ENCODE assay signal across 9 mouse cellular contexts in genomic region chr5:123661602-123662001, GRCm38 (mm10). TPM values are rescaled to one million over a fixed set of nuclear protein-coding genes. Genes with fewer than 3 reads are reported as not detected.
DNase-seq lines count a peak whose midpoint lies in the region; ATAC-seq and TF ChIP-seq lines count a peak whose summit lies in the region.
"Had no signal": no experiment of that assay in that cellular context is flagged by ENCODE, and none has a peak within 500 bp of the region (broad histone marks: within the 10 kb centered on the region; RNA-seq: fewer than 3 reads in every experiment).

No protein-coding gene starts in this region.

- H3K27me3 ChIP-seq in forebrain, embryonic 10.5 days (ENCODE audit: poor library complexity, severe bottlenecking) = no peaks in the 10 kb centered on the region
- H3K27me3 ChIP-seq in forebrain, embryonic 11.5 days (ENCODE audit: control insufficient read depth, insufficient read depth, low read length) = no peaks in the 10 kb centered on the region
- H3K27me3 ChIP-seq in lung, embryonic 14.5 days (ENCODE audit: insufficient read depth, low read length) = no peaks in the 10 kb centered on the region
- H3K27me3 ChIP-seq: limb, embryonic 15.5 days had no signal

- H3K9ac ChIP-seq in forebrain, embryonic 11.5 days (ENCODE audit: low read length) = no peak overlapping the region
- H3K9ac ChIP-seq in lung, embryonic 14.5 days = no peak overlapping the region
- H3K9ac ChIP-seq: limb, embryonic 15.5 days had no signal

- no peaks in the 10 kb centered on the region for H3K9me3 ChIP-seq in forebrain, embryonic 10.5 days
- H3K9me3 ChIP-seq in forebrain, embryonic 11.5 days (ENCODE audit: control insufficient read depth, low read length) = no peaks in the 10 kb centered on the region
- no peaks in the 10 kb centered on the region for H3K9me3 ChIP-seq in lung, embryonic 14.5 days (ENCODE audit: low read depth, low read length)
- H3K9me3 ChIP-seq: limb, embryonic 15.5 days had no signal

- no peak overlapping the region for H3K4me2 ChIP-seq in forebrain, embryonic 11.5 days (ENCODE audit: low read depth, low read length, severe bottlenecking)
- H3K4me2 ChIP-seq in lung, embryonic 14.5 days = no peak overlapping the region
- H3K4me2 ChIP-seq: limb, embryonic 15.5 days had no signal

- H3K27ac ChIP-seq in forebrain, embryonic 10.5 days = peak overlapping the region; percentile 20; the same call in 1 of the 2 replicates
- no peak overlapping the region for H3K27ac ChIP-seq in forebrain, embryonic 11.5 days (ENCODE audit: low read depth, low read length)
- H3K27ac ChIP-seq in lung, embryonic 14.5 days (ENCODE audit: low read depth) = peak overlapping the region; percentile 83
- peak overlapping the region; percentile 96 for H3K27ac ChIP-seq in olfactory bulb, adult 2 months (ENCODE audit: insufficient read depth, low read depth, low read length)
- H3K27ac ChIP-seq: limb, embryonic 15.5 days had no signal

- no peak overlapping the region for H3K4me3 ChIP-seq in forebrain, embryonic 10.5 days
- H3K4me3 ChIP-seq in forebrain, embryonic 11.5 days (ENCODE audit: low read depth, low read length) = no peak overlapping the region
- H3K4me3 ChIP-seq in lung, embryonic 14.5 days (ENCODE audit: low read depth, low read length) = no peak overlapping the region
- no peak overlapping the region for H3K4me3 ChIP-seq in olfactory bulb, adult 2 months (ENCODE audit: insufficient read depth, low read depth, low read length)
- H3K4me3 ChIP-seq: limb, embryonic 15.5 days had no signal

- H3K36me3 ChIP-seq in forebrain, embryonic 10.5 days (replicated peaks) = no peaks in the 10 kb centered on the region
- H3K36me3 ChIP-seq in forebrain, embryonic 11.5 days (ENCODE audit: control insufficient read depth, insufficient read depth, low read length) = no peaks in the 10 kb centered on the region
- no peaks in the 10 kb centered on the region for H3K36me3 ChIP-seq in lung, embryonic 14.5 days (ENCODE audit: insufficient read depth)
- H3K36me3 ChIP-seq: limb, embryonic 15.5 days had no signal

- no peak for ATAC-seq in forebrain, embryonic 11.5 days (replicated peaks; ENCODE audit: low FRiP score)
- ATAC-seq in lung, embryonic 14.5 days (ENCODE audit: insufficient read depth) = no peak

- 93% methylated on average over 3 of the region's 3 CpGs for WGBS in forebrain, embryonic 10.5 days
- WGBS in forebrain, embryonic 11.5 days = 89% methylated on average over 3 of the region's 3 CpGs
- 42% methylated on average over 3 of the region's 3 CpGs for WGBS in lung, embryonic 14.5 days
- WGBS in olfactory bulb, adult 2 months = 30% methylated on average over 3 of the region's 3 CpGs

- no peak for TF ChIP-seq CTCF in lung, embryonic 14.5 days (IDR thresholded peaks at IDR 0.05; ENCODE audit: low read depth)
- no peak for TF ChIP-seq CTCF in olfactory bulb, adult 2 months (IDR thresholded peaks at IDR 0.05; ENCODE audit: insufficient read depth, low read depth, low read length)

- TF ChIP-seq POLR2A in olfactory bulb, adult 2 months (IDR thresholded peaks at IDR 0.05; ENCODE audit: insufficient read depth, low read depth, low read length) = no peak

- DNase-seq in forebrain, embryonic 10.5 days (ENCODE audit: extremely low spot score, low spot score) = no peak
- DNase-seq in forebrain, embryonic 11.5 days (ENCODE audit: low spot score) = no peak
- no peak for DNase-seq in lung, embryonic 14.5 days
- DNase-seq in lung, postnatal 4 days = no peak
- DNase-seq in heart, postnatal 10 days = peak; percentile 63 to 70
- no peak for DNase-seq in retina, embryonic 14.5 days (ENCODE audit: low spot score)
- DNase-seq in cerebellum, adult 9-11 months = no peak

- peaks cover 8% of the 10 kb centered on the region; the same call in 1 of the 2 replicates for H3K4me1 ChIP-seq in forebrain, embryonic 10.5 days
- no peaks in the 10 kb centered on the region for H3K4me1 ChIP-seq in forebrain, embryonic 11.5 days (replicated peaks; ENCODE audit: control insufficient read depth, insufficient read depth, low read length)
- H3K4me1 ChIP-seq in lung, embryonic 14.5 days (ENCODE audit: insufficient read depth) = peaks cover 20% of the 10 kb centered on the region
- peaks cover 23% of the 10 kb centered on the region for H3K4me1 ChIP-seq in olfactory bulb, adult 2 months (ENCODE audit: control insufficient read depth, insufficient read depth, low read length)

- intact Hi-C loops in heart, postnatal 10 days (cut with DNase I) = loop anchor here (1.0 to 2.0 kb wide), 2 partner anchors 23 to 37 kb away; partner anchors contain the start of gene Clip1

RNA-seq across cellular contexts. Expression of gene Clip1, which starts 22.8 kb away (rescaled TPM):
- 55.6 and 55.8 TPM in 2 replicates for polyA plus RNA-seq in forebrain, embryonic 10.5 days (2016; fragmentation: Nextera tagmentation; extraction: Ambion mirVana)
- 55.1 and 57.7 TPM in 2 replicates for polyA plus RNA-seq in forebrain, embryonic 11.5 days (2014; fragmentation: Nextera tagmentation; extraction: Ambion mirVana)
- 33.8 and 33.9 TPM in 2 replicates for polyA plus RNA-seq in lung, embryonic 14.5 days (2014; fragmentation: Nextera tagmentation; extraction: Ambion mirVana)
- total RNA-seq in heart, postnatal 10 days (2021) = 100 to 1,000 TPM; 135 to 144 TPM
- polyA plus RNA-seq in olfactory bulb, adult 2 months (2012; ENCODE audit: insufficient read depth, insufficient read length, low replicate concordance, missing spikeins) = not detected in 2 replicates

RNA-seq across cellular contexts. Expression of gene Zcchc8, which starts 59.3 kb away (rescaled TPM):
- polyA plus RNA-seq in forebrain, embryonic 10.5 days (2016; fragmentation: Nextera tagmentation; extraction: Ambion mirVana) = 90.6 and 92.2 TPM in 2 replicates
- polyA plus RNA-seq in forebrain, embryonic 11.5 days (2014; fragmentation: Nextera tagmentation; extraction: Ambion mirVana) = 106 and 109 TPM in 2 replicates
- 92.0 and 95.1 TPM in 2 replicates for polyA plus RNA-seq in lung, embryonic 14.5 days (2014; fragmentation: Nextera tagmentation; extraction: Ambion mirVana)
- total RNA-seq in heart, postnatal 10 days (2021) = 10 to 100 TPM; 39.4 to 49.5 TPM
- polyA plus RNA-seq in olfactory bulb, adult 2 months (2012; ENCODE audit: insufficient read depth, insufficient read length, low replicate concordance, missing spikeins) = not detected in 2 replicates

Comparison
In these comparisons a context has a peak if more than half of its experiments do, and no peak if none do; other contexts are left out.
1. DNase-seq: peak in heart, postnatal 10 days (2 of 2); none in forebrain, embryonic 10.5 days (single experiment), forebrain, embryonic 11.5 days (single experiment), lung, embryonic 14.5 days (single experiment), lung, postnatal 4 days (0 of 2), retina, embryonic 14.5 days (single experiment) and cerebellum, adult 9-11 months (single experiment).